Mouse (Mus musculus) urinary bladder, postnatal 10 days (tissue): ENCODE measurements around the gene Aldh1l2.

Experiments
- DNase-seq: peaks from one replicate; pipeline ENCODE4 v3.0.0; 2022; ENCODE audit warnings: low spot score

Aldh1l2 gene

DNA sequence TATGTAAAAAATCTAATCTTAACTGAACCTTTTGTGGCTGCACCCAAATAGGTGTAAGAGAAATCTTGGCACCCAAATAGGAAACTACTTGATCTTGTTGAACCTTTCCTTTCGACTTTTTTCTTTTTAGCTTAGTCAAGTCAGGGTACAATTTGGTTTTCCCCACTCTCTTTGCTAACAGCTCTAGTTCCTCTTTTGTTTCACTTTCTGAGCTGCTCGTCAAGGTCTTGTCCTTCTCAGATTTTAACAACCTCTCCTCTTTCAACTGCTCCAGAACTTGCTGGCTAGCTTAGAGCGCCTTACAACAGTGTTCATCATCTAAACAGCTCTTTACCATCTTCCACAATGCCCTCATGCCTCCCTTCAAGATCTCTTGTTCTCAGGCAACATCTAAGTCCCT, 76.4 kb downstream of the Aldh1l2 start:
- DNase-seq, result no peak

GRCm38 (mm10) chr10:83448582-83448981, 85.4 kb downstream of the Aldh1l2 start:
- no peak for DNase-seq
